ENCODE assay signal across 8 mouse cellular contexts in the genomic region with DNA sequence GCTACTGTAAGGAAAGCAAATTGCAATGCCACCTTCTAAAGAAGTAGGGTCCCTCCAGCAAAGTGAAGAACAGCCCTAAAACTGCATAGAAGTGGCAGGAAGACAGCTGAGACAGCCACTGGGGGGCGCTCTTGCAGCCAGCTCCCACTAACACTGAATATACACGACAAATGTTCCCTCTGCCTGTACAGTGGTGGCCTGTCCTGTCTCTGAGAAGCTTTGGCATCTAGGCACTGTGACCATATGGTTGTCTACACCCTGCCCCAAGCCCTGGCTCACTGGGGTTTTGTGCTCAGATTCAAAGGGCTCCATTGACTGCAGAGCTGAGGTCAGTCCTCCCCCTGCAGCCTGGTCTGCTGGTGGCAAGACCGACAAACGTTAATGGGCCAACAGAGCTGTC. TPM values are rescaled to one million over a fixed set of nuclear protein-coding genes. Genes with fewer than 3 reads are reported as not detected.
DNase-seq lines count a peak whose midpoint lies in the region; ATAC-seq and TF ChIP-seq lines count a peak whose summit lies in the region.

No protein-coding gene starts in this region.

- TF ChIP-seq CTCF in thymus, adult 2 months (IDR thresholded peaks at IDR 0.05; ENCODE audit: borderline replicate concordance, control insufficient read depth, extremely low read depth, insufficient read depth, low read length, poor library complexity) = peak; percentile 75; the same call in 1 of the 2 replicates
- peak; percentile 57; the same call in 1 of the 2 replicates for TF ChIP-seq CTCF in spleen, adult 2 months (IDR thresholded peaks at IDR 0.05; ENCODE audit: extremely low read depth, insufficient read depth, insufficient read length, insufficient replicate concordance)

- no peaks in the 10 kb centered on the region for H3K9me3 ChIP-seq in heart, embryonic 11.5 days (replicated peaks; ENCODE audit: control insufficient read depth, low read length)

- DNase-seq in thymus, adult 2 months = peak; percentile 77
- no peak for DNase-seq in thymus, adult 18-20 months
- peak; percentile 86 for DNase-seq in cerebellum, adult 11-12 months
- peak; percentile 57 for DNase-seq in layer of hippocampus, adult 9-10 months (ENCODE audit: low spot score)
- DNase-seq in lung, postnatal 10 days = peak; percentile 51
- DNase-seq in spleen, adult 2 months (ENCODE audit: low read depth in 1 of 2, low spot score in 2 of 2) = peak in 1 of 2 experiments; percentile 33
- no peak for DNase-seq in yolk sac, embryonic 10.5 days (ENCODE audit: low spot score)

- no peaks in the 10 kb centered on the region for H3K27me3 ChIP-seq in thymus, adult 2 months (ENCODE audit: control insufficient read depth, insufficient read depth, low read length)
- H3K27me3 ChIP-seq in heart, embryonic 11.5 days (ENCODE audit: control insufficient read depth, insufficient read depth, low read length) = no peaks in the 10 kb centered on the region
- no peaks in the 10 kb centered on the region for H3K27me3 ChIP-seq in spleen, adult 2 months (ENCODE audit: control insufficient read depth, insufficient read depth, low read length)

- no peak overlapping the region for H3K9ac ChIP-seq in heart, embryonic 11.5 days (ENCODE audit: low read depth, low read length)

- peak overlapping the region; percentile 11; the same call in 1 of the 2 replicates for H3K4me2 ChIP-seq in heart, embryonic 11.5 days

- no peak for TF ChIP-seq POLR2A in thymus, adult 2 months (IDR thresholded peaks at IDR 0.05; ENCODE audit: control insufficient read depth, extremely low read depth, insufficient read depth, low read length, poor library complexity)
- no peak for TF ChIP-seq POLR2A in spleen, adult 2 months (IDR thresholded peaks at IDR 0.05; ENCODE audit: low read depth, low read length)

- peak overlapping the region; percentile 85 for H3K27ac ChIP-seq in thymus, adult 2 months (ENCODE audit: control insufficient read depth, insufficient read depth, low read length)
- no peak overlapping the region for H3K27ac ChIP-seq in heart, embryonic 11.5 days (ENCODE audit: low read depth, low read length)
- no peak overlapping the region for H3K27ac ChIP-seq in spleen, adult 2 months (ENCODE audit: insufficient read depth, low read length)

- H3K4me1 ChIP-seq in thymus, adult 2 months (replicated peaks; ENCODE audit: control insufficient read depth, insufficient read depth, low read length) = peaks cover 66% of the 10 kb centered on the region
- peaks cover 54% of the 10 kb centered on the region for H3K4me1 ChIP-seq in heart, embryonic 11.5 days (ENCODE audit: control insufficient read depth, insufficient read depth, low read length)
- peaks cover 21% of the 10 kb centered on the region; the same call in 1 of the 2 replicates for H3K4me1 ChIP-seq in spleen, adult 2 months (ENCODE audit: control insufficient read depth, insufficient read depth, insufficient read length)

- no peak overlapping the region for H3K4me3 ChIP-seq in thymus, adult 2 months (ENCODE audit: control insufficient read depth, insufficient read depth, low read length)
- H3K4me3 ChIP-seq in heart, embryonic 11.5 days (ENCODE audit: low read depth, low read length) = no peak overlapping the region
- no peak overlapping the region for H3K4me3 ChIP-seq in spleen, adult 2 months (ENCODE audit: extremely low read depth, insufficient read depth, insufficient read length)

- ATAC-seq in heart, embryonic 11.5 days (replicated peaks; ENCODE audit: insufficient number of reproducible peaks, low FRiP score, low TSS enrichment) = no peak

- WGBS in thymus, adult 2 months = 6% methylated on average over 4 of the region's 4 CpGs
- 16% methylated on average over 4 of the region's 4 CpGs for WGBS in heart, embryonic 11.5 days (ENCODE audit: insufficient replicate concordance)
- WGBS in spleen, adult 2 months = 12% methylated on average over 4 of the region's 4 CpGs

- H3K36me3 ChIP-seq in thymus, adult 2 months (ENCODE audit: control insufficient read depth, insufficient read depth, low read length) = no peaks in the 10 kb centered on the region
- peaks cover 8% of the 10 kb centered on the region for H3K36me3 ChIP-seq in heart, embryonic 11.5 days (ENCODE audit: control insufficient read depth, insufficient read depth, low read length)
- H3K36me3 ChIP-seq in spleen, adult 2 months (ENCODE audit: control insufficient read depth, insufficient read depth, low read length) = peaks cover 26% of the 10 kb centered on the region

RNA-seq across cellular contexts. Expression of a gene that starts 0.9 kb away (rescaled TPM):
- polyA plus RNA-seq in thymus, adult 2 months (2012; rRNA removed) = 8.4 and 9.5 TPM in 2 replicates
- polyA plus RNA-seq in heart, embryonic 11.5 days (2014; fragmentation: Nextera tagmentation; extraction: Ambion mirVana) = 19.6 and 21.8 TPM in 2 replicates
- polyA plus RNA-seq in spleen, adult 2 months (2012; rRNA removed) = 5.7 and 8.0 TPM in 2 replicates

RNA-seq across cellular contexts. Expression of a gene that starts 12.9 kb away (rescaled TPM):
- 0.62 and 0.71 TPM in 2 replicates for polyA plus RNA-seq in thymus, adult 2 months (2012; rRNA removed)
- polyA plus RNA-seq in heart, embryonic 11.5 days (2014; fragmentation: Nextera tagmentation; extraction: Ambion mirVana) = 0.46 and 1.2 TPM in 2 replicates
- 0.19 and 0.54 TPM in 2 replicates for polyA plus RNA-seq in spleen, adult 2 months (2012; rRNA removed)

RNA-seq across cellular contexts. Expression of a gene that starts 34.2 kb away (rescaled TPM):
- polyA plus RNA-seq in thymus, adult 2 months (2012; rRNA removed) = 43.4 and 44.8 TPM in 2 replicates
- polyA plus RNA-seq in heart, embryonic 11.5 days (2014; fragmentation: Nextera tagmentation; extraction: Ambion mirVana) = 27.9 and 28.3 TPM in 2 replicates
- polyA plus RNA-seq in spleen, adult 2 months (2012; rRNA removed) = 19.9 and 26.7 TPM in 2 replicates

RNA-seq across cellular contexts. Expression of a gene that starts 34.4 kb away (rescaled TPM):
- 32.4 and 34.3 TPM in 2 replicates for polyA plus RNA-seq in thymus, adult 2 months (2012; rRNA removed)
- 12.3 and 13.0 TPM in 2 replicates for polyA plus RNA-seq in heart, embryonic 11.5 days (2014; fragmentation: Nextera tagmentation; extraction: Ambion mirVana)
- 28.7 and 32.1 TPM in 2 replicates for polyA plus RNA-seq in spleen, adult 2 months (2012; rRNA removed)

RNA-seq across cellular contexts. Expression of a gene that starts 40.7 kb away (rescaled TPM):
- 5.4 and 6.1 TPM in 2 replicates for polyA plus RNA-seq in thymus, adult 2 months (2012; rRNA removed)
- polyA plus RNA-seq in heart, embryonic 11.5 days (2014; fragmentation: Nextera tagmentation; extraction: Ambion mirVana) = 0.06 and 0.39 TPM in 2 replicates
- 1.6 and 1.7 TPM in 2 replicates for polyA plus RNA-seq in spleen, adult 2 months (2012; rRNA removed)

Comparison
In these comparisons a context has a peak if more than half of its experiments do, and no peak if none do; other contexts are left out.
1. DNase-seq: peak in thymus, adult 2 months (single experiment), cerebellum, adult 11-12 months (single experiment), layer of hippocampus, adult 9-10 months (single experiment) and lung, postnatal 10 days (single experiment); none in thymus, adult 18-20 months (0 of 2) and yolk sac, embryonic 10.5 days (single experiment).